Mouse (Mus musculus): ENCODE measurements around the gene Ubr3. TPM values are rescaled to one million over a fixed set of nuclear protein-coding genes. Genes with fewer than 3 reads are reported as not detected.

The Ubr3 gene
- polyA plus RNA-seq (2014; fragmentation: Illumina TruSeq; extraction: RNeasy Lipid Tissue Mini Kit (QIAGEN cat#74804)), result 88.7 TPM

DNA sequence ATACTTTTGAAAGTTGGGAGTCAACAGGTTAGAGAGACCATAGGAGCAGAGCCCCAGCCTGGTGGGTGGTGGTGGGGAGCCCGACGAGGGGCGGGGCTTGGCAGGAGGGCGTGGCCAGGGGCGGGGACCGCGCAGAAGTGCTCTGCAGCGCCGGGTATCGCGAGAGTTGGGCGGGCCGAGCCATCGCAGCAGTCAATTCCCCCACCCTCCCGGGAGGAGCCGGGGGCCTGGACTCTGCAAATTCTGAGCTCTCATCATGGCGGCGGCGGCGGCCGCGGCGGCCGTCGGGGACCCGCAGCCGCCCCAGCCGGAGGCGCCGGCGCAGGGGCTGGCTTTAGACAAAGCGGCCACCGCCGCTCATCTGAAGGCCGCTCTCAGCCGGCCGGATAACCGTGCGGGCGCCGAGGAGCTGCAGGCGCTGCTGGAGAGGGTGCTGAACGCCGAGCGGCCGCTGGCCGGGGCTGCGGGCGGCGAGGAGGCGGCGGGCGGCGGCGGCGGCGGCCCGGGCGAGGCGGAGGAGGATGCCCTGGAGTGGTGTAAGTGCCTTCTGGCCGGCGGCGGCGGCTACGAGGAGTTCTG, at the start of gene Ubr3:
Ubr3 (plus strand) TSS at position 208 of the 579 bp plus-strand sequence.

DNA sequence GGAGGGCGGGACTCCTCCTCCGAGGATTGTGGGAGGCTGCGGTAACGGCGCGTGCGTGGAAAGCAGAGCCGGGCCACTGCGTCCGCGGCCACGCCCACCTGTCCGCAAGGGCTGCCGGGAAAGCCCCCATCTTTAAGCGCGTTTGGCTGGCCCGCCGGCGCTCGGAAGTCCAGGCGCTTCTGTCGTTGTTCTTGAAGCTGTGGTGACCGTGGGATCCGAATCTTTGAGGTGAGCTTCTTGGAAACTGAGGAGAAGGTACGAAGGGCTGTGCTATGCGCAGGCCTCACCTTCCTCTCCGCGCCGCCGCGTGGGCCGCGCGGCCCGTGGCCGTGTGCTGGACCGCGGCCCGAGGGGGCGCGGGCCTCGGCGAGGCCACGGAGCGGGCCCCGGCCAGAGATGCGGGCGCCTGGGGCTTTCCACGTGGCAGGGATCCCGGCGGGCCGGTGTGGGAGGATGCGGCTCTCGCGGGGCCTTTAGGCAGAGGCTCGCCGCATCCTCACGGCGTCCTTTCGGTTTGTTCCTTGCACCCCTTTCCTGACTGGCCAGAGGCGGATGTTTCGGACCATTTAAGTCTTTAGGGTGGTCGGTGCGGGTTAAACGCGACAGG, 35.5 kb upstream of the Ubr3 start, which contains the start of gene Ssb:
Ssb (plus strand) TSS at position 78 of the 607 bp plus-strand sequence.

GRCm38 (mm10) chr2:69885451-69886305, 11.4 kb upstream of the Ubr3 start, which contains the start of gene Mettl5:
TSS of gene Mettl5 (minus strand) at chr2:69885615.

GRCm38 (mm10) chr2:70038752-70039151, 141.7 kb downstream of the Ubr3 start, which contains the start of gene Myo3b:
TSS of gene Myo3b (plus strand) at chr2:70039126.

Other genes with a start within 250 kb of the Ubr3 start
- 0.23 TPM for gene Klhl41, start 227.1 kb upstream of the Ubr3 start, polyA plus RNA-seq (2014; fragmentation: Illumina TruSeq; extraction: RNeasy Lipid Tissue Mini Kit (QIAGEN cat#74804))
- 43.0 TPM for gene Fastkd1, start 183.7 kb upstream of the Ubr3 start, polyA plus RNA-seq (2014; fragmentation: Illumina TruSeq; extraction: RNeasy Lipid Tissue Mini Kit (QIAGEN cat#74804))
- 332 TPM for gene Ppig, start 174.7 kb upstream of the Ubr3 start, polyA plus RNA-seq (2014; fragmentation: Illumina TruSeq; extraction: RNeasy Lipid Tissue Mini Kit (QIAGEN cat#74804))
- gene Ccdc173, start 107.7 kb upstream of the Ubr3 start, polyA plus RNA-seq (2014; fragmentation: Illumina TruSeq; extraction: RNeasy Lipid Tissue Mini Kit (QIAGEN cat#74804)), result 14.0 TPM
- gene Phospho2, start 107.6 kb upstream of the Ubr3 start, polyA plus RNA-seq (2014; fragmentation: Illumina TruSeq; extraction: RNeasy Lipid Tissue Mini Kit (QIAGEN cat#74804)), result 84.5 TPM
- 230 TPM for gene Klhl23, start 75.3 kb upstream of the Ubr3 start, polyA plus RNA-seq (2014; fragmentation: Illumina TruSeq; extraction: RNeasy Lipid Tissue Mini Kit (QIAGEN cat#74804))
- 1,183 TPM for gene Ssb, start 35.7 kb upstream of the Ubr3 start, polyA plus RNA-seq (2014; fragmentation: Illumina TruSeq; extraction: RNeasy Lipid Tissue Mini Kit (QIAGEN cat#74804))
- gene Mettl5, start 11.6 kb upstream of the Ubr3 start, polyA plus RNA-seq (2014; fragmentation: Illumina TruSeq; extraction: RNeasy Lipid Tissue Mini Kit (QIAGEN cat#74804)), result 58.0 TPM
- 0.46 TPM for gene Myo3b, start 141.9 kb downstream of the Ubr3 start, polyA plus RNA-seq (2014; fragmentation: Illumina TruSeq; extraction: RNeasy Lipid Tissue Mini Kit (QIAGEN cat#74804))

Data from ovary, adult 10 weeks (tissue).